Mouse (Mus musculus) C3H10T1/2 (cell line): ENCODE results near the gene Gm28490. TPM values are rescaled to one million over a fixed set of nuclear protein-coding genes. Genes with fewer than 3 reads are reported as not detected.

Experiments
- polyA plus RNA-seq, 2 experiments: library from polyadenylated mRNA; unstranded; fragments of >200 nt; fragmentation: generic; extraction: Trizol; gene quantifications; one replicate each; pipeline ENCODE4 v1.2.1; 2012; ENCODE audit warnings: missing spikeins in 2 of 2

Gene Gm28490
- not detected for polyA plus RNA-seq

DNA sequence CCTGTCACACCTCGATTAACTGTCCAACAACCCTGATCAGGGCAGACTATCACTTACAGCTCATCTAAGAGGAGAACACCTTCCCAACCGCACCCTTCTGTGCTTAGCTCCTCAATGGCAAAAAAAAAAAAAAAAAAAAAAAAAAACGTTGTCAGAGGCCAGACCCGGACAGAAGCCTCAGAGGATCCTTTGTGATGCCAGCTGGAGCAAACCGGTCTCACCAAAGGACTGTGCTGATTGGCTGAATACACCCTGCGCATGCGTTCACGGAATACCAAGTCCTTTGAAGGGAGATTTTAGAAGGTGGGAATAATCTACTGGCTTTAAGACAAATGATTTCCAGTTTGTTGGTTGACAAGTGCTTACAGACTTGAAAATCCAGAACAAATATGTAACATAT, at the start of gene Gm28490:
Gm28490 (minus strand) TSS at position 101 of the 400 bp plus-strand sequence.

